Comparison of ENCODE assay signal across 9 mouse cellular contexts in the genomic region with DNA sequence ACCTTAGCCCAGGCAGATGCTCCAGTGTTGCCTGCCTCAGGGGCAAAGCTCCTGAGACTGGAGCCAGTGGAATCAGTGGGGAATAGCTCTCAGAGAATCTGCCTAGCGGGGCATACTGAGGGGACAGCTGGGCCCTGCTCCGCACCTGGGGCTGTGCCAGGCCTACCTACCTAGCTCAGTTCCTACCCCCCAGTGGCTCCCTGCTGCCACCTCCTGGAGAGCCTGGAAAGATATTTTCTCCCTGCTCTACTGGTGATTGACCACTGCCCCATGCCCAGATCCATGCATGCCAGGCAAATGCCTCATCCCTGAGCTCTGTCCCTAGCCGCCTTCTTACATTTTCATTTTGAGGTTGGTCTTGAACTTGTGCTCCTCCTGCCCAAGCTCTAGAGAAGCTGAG. TPM values are rescaled to one million over a fixed set of nuclear protein-coding genes. Genes with fewer than 3 reads are reported as not detected.
DNase-seq lines count a peak whose midpoint lies in the region; TF ChIP-seq lines count a peak whose summit lies in the region.
"Had no signal": no experiment of that assay in that cellular context is flagged by ENCODE, and none has a peak within 500 bp of the region (broad histone marks: within the 10 kb centered on the region; RNA-seq: fewer than 3 reads in every experiment).

No protein-coding gene starts in this region.

- peaks cover 40% of the 10 kb centered on the region for H3K4me1 ChIP-seq in heart, embryonic 10.5 days
- peaks cover 30% of the 10 kb centered on the region for H3K4me1 ChIP-seq in E14TG2a.4 (replicated peaks; ENCODE audit: low read depth, low read length)

- peak; percentile 54 for TF ChIP-seq CTCF in E14TG2a.4 (conservative IDR thresholded peaks at IDR 0.05; ENCODE audit: low read length)

- peaks cover 14% of the 10 kb centered on the region; the same call in 1 of the 2 replicates for H3K36me3 ChIP-seq in heart, embryonic 10.5 days
- peaks cover 15% of the 10 kb centered on the region; the same call in 1 of the 2 replicates for H3K36me3 ChIP-seq in E14TG2a.4 (ENCODE audit: insufficient read depth, low read length)
- H3K36me3 ChIP-seq: lung, embryonic 15.5 days had no signal

- H3K4me3 ChIP-seq in heart, embryonic 10.5 days = no peak overlapping the region
- H3K4me3 ChIP-seq in E14TG2a.4 (replicated peaks; ENCODE audit: low read length) = no peak overlapping the region
- H3K4me3 ChIP-seq: lung, embryonic 15.5 days had no signal

- intact Hi-C loops in heart, postnatal 10 days (cut with DNase I) = loop anchor here (2.0 kb wide), 1 partner anchor 30 kb away; no protein-coding TSS in a partner anchor

- peak; percentile 51 to 75 for DNase-seq in heart, postnatal 10 days
- no peak for DNase-seq in heart, embryonic 10.5 days (ENCODE audit: low spot score)
- peak; percentile 65 for DNase-seq in cerebellum, adult 11-12 months
- peak; percentile 79 for DNase-seq in heart, postnatal 4 days
- DNase-seq in layer of hippocampus, postnatal 36 days = peak; percentile 69 to 73
- peak; percentile 19 for DNase-seq in naive thymus-derived CD4-positive, alpha-beta T cell, adult 2 months (ENCODE audit: low read depth)
- peak; percentile 60 for DNase-seq in urinary bladder, adult 2 months (ENCODE audit: low spot score)

- peaks cover 30% of the 10 kb centered on the region; the same call in 1 of the 2 replicates for H3K27me3 ChIP-seq in heart, embryonic 10.5 days (ENCODE audit: insufficient read depth, poor library complexity, severe bottlenecking)
- peaks cover 12% of the 10 kb centered on the region; the same call in 1 of the 2 replicates for H3K27me3 ChIP-seq in E14TG2a.4 (ENCODE audit: insufficient read depth, low read length)
- H3K27me3 ChIP-seq: lung, embryonic 15.5 days had no signal

- H3K27ac ChIP-seq in heart, embryonic 10.5 days = no peak overlapping the region
- H3K27ac ChIP-seq: lung, embryonic 15.5 days had no signal

- H3K9me3 ChIP-seq in heart, embryonic 10.5 days = no peaks in the 10 kb centered on the region
- H3K9me3 ChIP-seq in E14TG2a.4 (ENCODE audit: low read length) = no peaks in the 10 kb centered on the region
- H3K9me3 ChIP-seq: lung, embryonic 15.5 days had no signal

- 65% methylated on average over 3 of the region's 3 CpGs for WGBS in heart, embryonic 10.5 days

RNA-seq across cellular contexts. Expression of a gene that starts 13.6 kb away (rescaled TPM):
- total RNA-seq in heart, postnatal 10 days (2021) = under 1 TPM; 0.36 to 0.55 TPM
- 0.79 and 1.0 TPM in 2 replicates for polyA plus RNA-seq in heart, embryonic 10.5 days (2016; fragmentation: Nextera tagmentation; extraction: Ambion mirVana)
- 1 to 10 TPM in 1 of 2 experiments, under 1 TPM in 1; 0.59 to 1.1 TPM for total RNA-seq in heart, postnatal 4 days (2021)
- total RNA-seq in layer of hippocampus, postnatal 36 days (2021) = 1 to 10 TPM in 1 of 2 experiments, under 1 TPM in 1; 0.52 to 1.5 TPM
- polyA plus RNA-seq in urinary bladder, adult 2 months (2012; rRNA removed) = 0.90 and 1.7 TPM in 2 replicates

RNA-seq across cellular contexts. Expression of a gene that starts 24.5 kb away (rescaled TPM):
- total RNA-seq in heart, postnatal 10 days (2021) = 1 to 10 TPM; 5.0 to 5.5 TPM
- 12.5 and 12.8 TPM in 2 replicates for polyA plus RNA-seq in heart, embryonic 10.5 days (2016; fragmentation: Nextera tagmentation; extraction: Ambion mirVana)
- total RNA-seq in heart, postnatal 4 days (2021) = 1 to 10 TPM; 3.2 to 4.1 TPM
- total RNA-seq in layer of hippocampus, postnatal 36 days (2021) = 10 to 100 TPM; 34.7 to 38.8 TPM
- 51.2 and 58.0 TPM in 2 replicates for polyA plus RNA-seq in urinary bladder, adult 2 months (2012; rRNA removed)

RNA-seq across cellular contexts. Expression of a gene that starts 24.5 kb away (rescaled TPM):
- total RNA-seq in heart, postnatal 10 days (2021) = 10 to 100 TPM; 13.7 to 15.6 TPM
- polyA plus RNA-seq in heart, embryonic 10.5 days (2016; fragmentation: Nextera tagmentation; extraction: Ambion mirVana) = 14.2 and 17.7 TPM in 2 replicates
- total RNA-seq in heart, postnatal 4 days (2021) = 10 to 100 TPM; 19.5 to 21.9 TPM
- total RNA-seq in layer of hippocampus, postnatal 36 days (2021) = 10 to 100 TPM; 65.9 to 67.0 TPM
- polyA plus RNA-seq in urinary bladder, adult 2 months (2012; rRNA removed) = 18.4 and 23.8 TPM in 2 replicates

RNA-seq across cellular contexts. Expression of a gene that starts 28.3 kb away (rescaled TPM):
- 100 to 1,000 TPM; 133 to 134 TPM for total RNA-seq in heart, postnatal 10 days (2021)
- polyA plus RNA-seq in heart, embryonic 10.5 days (2016; fragmentation: Nextera tagmentation; extraction: Ambion mirVana) = 208 and 209 TPM in 2 replicates
- 100 to 1,000 TPM; 115 to 126 TPM for total RNA-seq in heart, postnatal 4 days (2021)
- 100 to 1,000 TPM; 418 to 429 TPM for total RNA-seq in layer of hippocampus, postnatal 36 days (2021)
- 245 and 352 TPM in 2 replicates for polyA plus RNA-seq in urinary bladder, adult 2 months (2012; rRNA removed)

RNA-seq across cellular contexts. Expression of a gene that starts 33.0 kb away (rescaled TPM):
- 1 to 10 TPM; 2.8 to 4.8 TPM for total RNA-seq in heart, postnatal 10 days (2021)
- polyA plus RNA-seq in heart, embryonic 10.5 days (2016; fragmentation: Nextera tagmentation; extraction: Ambion mirVana) = 17.5 and 19.6 TPM in 2 replicates
- 1 to 10 TPM; 4.1 to 5.1 TPM for total RNA-seq in heart, postnatal 4 days (2021)
- 10 to 100 TPM; 10.9 to 11.5 TPM for total RNA-seq in layer of hippocampus, postnatal 36 days (2021)
- polyA plus RNA-seq in urinary bladder, adult 2 months (2012; rRNA removed) = 9.6 and 14.0 TPM in 2 replicates

Comparison
In these comparisons a context has a peak if more than half of its experiments do, and no peak if none do; other contexts are left out.
1. RNA of a gene that starts 24.5 kb away (total RNA-seq): 34.7 to 38.8 TPM in layer of hippocampus, postnatal 36 days; 5.0 to 5.5 TPM in heart, postnatal 10 days and 3.2 to 4.1 TPM in heart, postnatal 4 days; every median in the first group is over 4 times any median in the second.